Mouse (Mus musculus): Measurements from ENCODE around the gene Aff4. TPM values are rescaled to one million over a fixed set of nuclear protein-coding genes. Genes with fewer than 3 reads are reported as not detected.
A peak's percentile ranks its signal among the peaks of the same experiment; 100 is the strongest.

Aff4 gene
- polyA plus RNA-seq, 1 experiment from 2014 or later, result 31.2 TPM

DNA sequence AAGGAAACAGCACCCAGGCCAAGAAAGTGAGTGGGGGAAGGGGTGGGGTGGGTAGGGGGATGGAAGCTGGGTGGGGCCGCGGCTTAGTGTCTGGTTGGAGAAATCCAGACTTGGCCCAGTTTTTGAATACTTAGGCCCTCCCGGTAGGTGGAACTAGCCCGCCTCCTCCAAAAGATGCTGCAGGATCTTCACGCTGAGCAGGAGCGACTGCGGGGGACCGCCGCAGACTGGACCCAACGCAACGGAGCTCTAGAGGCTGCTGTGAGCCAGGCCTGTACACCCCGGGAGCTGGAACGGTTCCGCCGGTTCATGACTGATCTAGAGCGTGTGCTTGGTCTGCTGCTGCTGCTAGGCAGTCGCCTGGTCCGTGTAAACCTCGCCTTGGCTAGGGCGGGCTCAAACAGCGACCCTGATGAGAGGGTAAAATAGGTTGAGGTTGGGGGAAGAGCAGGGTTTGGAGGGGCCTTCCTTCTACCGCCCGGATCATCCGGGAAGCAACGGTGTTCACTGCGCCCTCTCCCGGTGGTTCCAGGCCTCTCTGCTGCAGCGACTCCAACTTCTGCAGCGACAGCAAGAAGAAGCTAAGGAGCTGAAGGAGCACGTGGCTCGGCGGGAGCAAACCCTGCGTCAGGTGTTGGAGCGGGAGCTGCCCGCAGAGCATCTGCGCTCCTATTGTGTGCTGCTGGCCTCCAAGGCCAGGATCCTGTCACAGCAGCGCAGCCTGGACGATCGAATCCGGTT lies 115.8 kb downstream of the Aff4 start:
- no peak for ATAC-seq (ENCODE audit: extremely low read depth, insufficient number of reproducible peaks, low FRiP score, low TSS enrichment)
- H3K36me3 ChIP-seq, result peaks cover 5% of the 10 kb centered on the region; the same call in 1 of the 2 replicates
- peak overlapping the region; percentile 74 for H3K4me2 ChIP-seq
- peaks cover 41% of the 10 kb centered on the region for H3K4me1 ChIP-seq
- peak overlapping the region; percentile 74 for H3K9ac ChIP-seq
- WGBS, result 8% methylated on average over 40 of the region's 40 CpGs
- H3K9me3 ChIP-seq, result no peaks in the 10 kb centered on the region
- peak overlapping the region; percentile 47 for H3K4me3 ChIP-seq
- no peak overlapping the region for H3K27ac ChIP-seq (replicated peaks)
- H3K27me3 ChIP-seq (replicated peaks), result peaks cover 90% of the 10 kb centered on the region

DNA sequence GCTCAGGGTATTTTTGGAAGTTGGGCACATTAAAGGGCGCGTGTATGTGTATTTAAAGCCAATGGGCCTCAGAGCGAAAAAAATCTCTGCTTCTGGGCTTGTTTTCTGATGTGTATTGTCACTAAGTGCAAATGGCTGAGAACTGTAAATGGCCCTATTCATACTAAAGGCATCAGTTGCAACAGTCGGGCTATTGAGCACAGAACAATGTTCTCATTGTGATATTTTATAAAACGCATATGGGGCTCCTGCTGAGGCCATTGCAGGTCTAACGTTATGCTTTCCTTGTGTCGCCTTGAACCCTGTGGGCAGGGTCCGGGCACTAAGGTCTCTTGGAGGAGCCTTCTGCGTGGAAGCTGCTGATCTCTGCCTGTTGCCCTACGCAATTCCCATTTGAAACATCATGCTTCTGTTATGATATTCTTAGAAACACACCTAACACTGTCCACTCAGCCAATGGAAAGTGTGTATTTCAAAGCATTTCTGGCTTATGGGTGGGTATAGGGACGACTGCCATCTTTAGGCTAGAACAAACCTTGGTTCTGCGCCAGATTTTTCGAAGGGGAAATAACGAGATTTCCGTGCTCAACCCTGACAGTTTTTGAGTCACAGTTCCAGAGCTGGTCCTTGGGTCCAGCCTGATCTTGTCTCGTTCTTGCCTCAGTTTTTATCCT lies 118.8 kb downstream of the Aff4 start:
- ATAC-seq (ENCODE audit: extremely low read depth, insufficient number of reproducible peaks, low FRiP score, low TSS enrichment), result no peak
- Histone ChIP-seq H3K9me3 (no peaks in the 10 kb centered on the region), H3K27ac (replicated peaks) (no peak overlapping the region), H3K27me3 (replicated peaks) (peaks cover 82% of the 10 kb centered on the region), H3K9ac (no peak overlapping the region), H3K4me2 (peak overlapping the region; percentile 65), H3K36me3 (peaks cover 4% of the 10 kb centered on the region; the same call in 1 of the 2 replicates), H3K4me1 (peaks cover 23% of the 10 kb centered on the region), H3K4me3 (peak overlapping the region; percentile 35)
- WGBS, result 35% methylated on average over 16 of the region's 16 CpGs

DNA sequence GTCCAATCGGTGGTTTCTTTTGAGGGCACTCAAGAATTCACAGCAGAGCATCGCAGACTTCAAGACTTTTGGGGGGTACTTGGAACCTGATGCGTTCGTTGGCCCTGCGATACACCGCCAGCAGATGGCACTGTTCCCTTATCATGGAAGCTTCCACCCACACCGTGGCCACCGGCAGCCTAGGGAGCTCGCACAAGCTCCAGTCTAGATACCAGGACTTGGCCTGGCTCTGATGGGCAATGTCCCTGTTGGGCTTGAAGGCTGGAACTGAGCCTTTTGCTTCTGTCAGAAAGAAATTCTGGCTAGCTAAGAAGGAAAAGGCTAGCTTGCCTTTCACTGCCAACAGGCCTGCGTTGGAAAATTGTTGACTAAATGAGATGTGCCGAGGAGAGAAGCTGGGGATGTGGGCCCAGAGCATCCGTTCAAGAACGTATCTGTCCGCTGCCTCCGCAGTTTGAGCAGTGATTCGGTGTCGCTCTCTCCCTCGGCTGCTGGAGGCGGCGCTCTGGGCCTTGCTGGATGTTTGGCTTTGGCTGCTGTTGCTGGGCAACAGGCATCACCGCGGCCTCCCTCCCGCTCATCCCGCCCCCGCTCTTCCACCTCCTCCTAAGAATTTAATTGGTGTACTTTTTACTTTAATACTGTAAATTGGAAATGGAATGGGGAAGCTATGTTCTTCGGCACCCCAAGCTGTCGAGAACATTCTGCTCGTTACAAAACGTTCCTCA lies 119.5 kb downstream of the Aff4 start, which contains the start of gene Gm9837:
TSS of gene Gm9837 (minus strand) at position 512 of the 728 bp plus-strand sequence.
- H3K4me2 ChIP-seq, result peak within 1 kb of the TSS; percentile 65
- peaks cover 23% of the 10 kb centered on the region for H3K4me1 ChIP-seq
- 0 out of 2 replicates have a peak, but pooled peaks have one; percentile 34 for ATAC-seq (ENCODE audit: extremely low read depth, insufficient number of reproducible peaks, low FRiP score, low TSS enrichment)
- H3K27me3 ChIP-seq (replicated peaks), result peaks cover 82% of the 10 kb centered on the region
- WGBS, result 3% methylated on average over 29 of the region's 29 CpGs
- H3K9me3 ChIP-seq, result no peaks in the 10 kb centered on the region
- H3K9ac ChIP-seq, result peak within 1 kb of the TSS; percentile 40; the same call in 1 of the 2 replicates
- peak within 1 kb of the TSS; percentile 35 for H3K4me3 ChIP-seq
- H3K27ac ChIP-seq (replicated peaks), result no peak within 1 kb of the TSS
- H3K36me3 ChIP-seq, result no peaks in the 10 kb centered on the region

Small RNAs within 50 kb of the gene (microRNA-seq; reads per million reads assigned to microRNA genes)
- gene Mir6920, result not detected

Other genes with a start within 250 kb of the Aff4 start
- gene Hspa4, start 50.4 kb upstream of the Aff4 start, polyA plus RNA-seq (2015; fragmentation: Nextera tagmentation; extraction: Ambion mirVana), result 61.3 and 63.2 TPM in 2 replicates
- 13.6 and 15.8 TPM in 2 replicates for gene Zcchc10, start 26.2 kb upstream of the Aff4 start, polyA plus RNA-seq (2015; fragmentation: Nextera tagmentation; extraction: Ambion mirVana)
- 0.51 TPM in 2 replicates for gene Leap2, start 72.3 kb downstream of the Aff4 start, polyA plus RNA-seq (2015; fragmentation: Nextera tagmentation; extraction: Ambion mirVana)
- 1,048 and 1,267 TPM in 2 replicates for gene Uqcrq, start 80.0 kb downstream of the Aff4 start, polyA plus RNA-seq (2015; fragmentation: Nextera tagmentation; extraction: Ambion mirVana)
- 0.91 and 1.2 TPM in 2 replicates for gene Gdf9, start 80.2 kb downstream of the Aff4 start, polyA plus RNA-seq (2015; fragmentation: Nextera tagmentation; extraction: Ambion mirVana)
- gene Gm10447, start 106.3 kb downstream of the Aff4 start, polyA plus RNA-seq (2015; fragmentation: Nextera tagmentation; extraction: Ambion mirVana), result 0.09 and 0.14 TPM in 2 replicates
- gene Shroom1, start 106.4 kb downstream of the Aff4 start, polyA plus RNA-seq (2015; fragmentation: Nextera tagmentation; extraction: Ambion mirVana), result 3.0 TPM in 2 replicates
- not detected in 2 replicates for gene Gm9837, start 119.6 kb downstream of the Aff4 start, polyA plus RNA-seq (2015; fragmentation: Nextera tagmentation; extraction: Ambion mirVana)
- not detected in 2 replicates for gene Gm9945, start 129.3 kb downstream of the Aff4 start, polyA plus RNA-seq (2015; fragmentation: Nextera tagmentation; extraction: Ambion mirVana)
- gene Sowaha, start 129.4 kb downstream of the Aff4 start, polyA plus RNA-seq (2015; fragmentation: Nextera tagmentation; extraction: Ambion mirVana), result 0.27 and 0.47 TPM in 2 replicates
- gene Sept8, start 168.4 kb downstream of the Aff4 start, polyA plus RNA-seq (2015; fragmentation: Nextera tagmentation; extraction: Ambion mirVana), result 18.0 and 18.3 TPM in 2 replicates
- gene Kif3a, start 216.5 kb downstream of the Aff4 start, polyA plus RNA-seq (2015; fragmentation: Nextera tagmentation; extraction: Ambion mirVana), result 37.3 and 41.5 TPM in 2 replicates